Mouse (Mus musculus): ENCODE data around the gene Trpc2. TPM values are rescaled to one million over a fixed set of nuclear protein-coding genes. Genes with fewer than 3 reads are reported as not detected.

The Trpc2 gene
- polyA plus RNA-seq, 1 experiment from 2014 or later = not detected

GRCm38 (mm10) chr7:102137898-102138297 lies 55.0 kb downstream of the Trpc2 start:
- 97% methylated on average over 5 of the region's 5 CpGs for WGBS
- no peaks in the 10 kb centered on the region for H3K27me3 ChIP-seq (ENCODE audit: control insufficient read depth, insufficient read depth, low read length)
- H3K4me3 ChIP-seq (ENCODE audit: low read depth, low read length) = no peak overlapping the region
- H3K36me3 ChIP-seq (ENCODE audit: control insufficient read depth, insufficient read depth, low read length) = peaks cover 19% of the 10 kb centered on the region
- H3K9ac ChIP-seq (ENCODE audit: low read length) = no peak overlapping the region
- no peaks in the 10 kb centered on the region for H3K4me1 ChIP-seq (ENCODE audit: control insufficient read depth, insufficient read depth, low read length)
- H3K9me3 ChIP-seq (ENCODE audit: control insufficient read depth, low read length) = no peaks in the 10 kb centered on the region
- no peak overlapping the region for H3K27ac ChIP-seq (ENCODE audit: low read depth, low read length)
- ATAC-seq (ENCODE audit: insufficient read depth, low FRiP score, low TSS enrichment) (no peak), DNase-seq (ENCODE audit: low spot score) (no peak)
- H3K4me2 ChIP-seq (ENCODE audit: low read depth) = no peak overlapping the region

Other genes starting within 250 kb of the Trpc2 start
- gene Inppl1, start 244.9 kb upstream of the Trpc2 start, polyA plus RNA-seq (2014; fragmentation: Nextera tagmentation; extraction: Ambion mirVana) = 32.2 and 37.7 TPM in 2 replicates
- gene Folr2, start 225.9 kb upstream of the Trpc2 start, polyA plus RNA-seq (2014; fragmentation: Nextera tagmentation; extraction: Ambion mirVana) = 0.25 and 0.57 TPM in 2 replicates
- 79.9 and 87.3 TPM in 2 replicates for gene Anapc15, start 219.4 kb upstream of the Trpc2 start, polyA plus RNA-seq (2014; fragmentation: Nextera tagmentation; extraction: Ambion mirVana)
- 0.49 and 0.91 TPM in 2 replicates for gene Folr1, start 212.3 kb upstream of the Trpc2 start, polyA plus RNA-seq (2014; fragmentation: Nextera tagmentation; extraction: Ambion mirVana)
- gene Lamtor1, start 177.2 kb upstream of the Trpc2 start, polyA plus RNA-seq (2014; fragmentation: Nextera tagmentation; extraction: Ambion mirVana) = 134 and 144 TPM in 2 replicates
- 0.53 and 1.0 TPM in 2 replicates for gene Tomt, start 176.8 kb upstream of the Trpc2 start, polyA plus RNA-seq (2014; fragmentation: Nextera tagmentation; extraction: Ambion mirVana)
- gene Lrrc51, start 149.2 kb upstream of the Trpc2 start, polyA plus RNA-seq (2014; fragmentation: Nextera tagmentation; extraction: Ambion mirVana) = 7.9 and 8.8 TPM in 2 replicates
- gene Numa1, start 149.0 kb upstream of the Trpc2 start, polyA plus RNA-seq (2014; fragmentation: Nextera tagmentation; extraction: Ambion mirVana) = 89.9 and 102 TPM in 2 replicates
- gene Il18bp, start 64.4 kb upstream of the Trpc2 start, polyA plus RNA-seq (2014; fragmentation: Nextera tagmentation; extraction: Ambion mirVana) = 3.4 TPM in 2 replicates
- 28.6 and 28.8 TPM in 2 replicates for gene Rnf121, start 17.6 kb upstream of the Trpc2 start, polyA plus RNA-seq (2014; fragmentation: Nextera tagmentation; extraction: Ambion mirVana)
- gene Xndc1, start 17.6 kb upstream of the Trpc2 start, polyA plus RNA-seq (2014; fragmentation: Nextera tagmentation; extraction: Ambion mirVana) = 20.4 and 21.5 TPM in 2 replicates
- 1.7 and 2.1 TPM in 2 replicates for gene Xntrpc, start 17.4 kb upstream of the Trpc2 start, polyA plus RNA-seq (2014; fragmentation: Nextera tagmentation; extraction: Ambion mirVana)
- 4.8 and 5.0 TPM in 2 replicates for gene Art1, start 18.6 kb downstream of the Trpc2 start, polyA plus RNA-seq (2014; fragmentation: Nextera tagmentation; extraction: Ambion mirVana)
- gene Art5, start 26.4 kb downstream of the Trpc2 start, polyA plus RNA-seq (2014; fragmentation: Nextera tagmentation; extraction: Ambion mirVana) = 3.8 and 4.7 TPM in 2 replicates
- not detected in 2 replicates for gene Chrna10, start 33.7 kb downstream of the Trpc2 start, polyA plus RNA-seq (2014; fragmentation: Nextera tagmentation; extraction: Ambion mirVana)
- gene Nup98, start 127.1 kb downstream of the Trpc2 start, polyA plus RNA-seq (2014; fragmentation: Nextera tagmentation; extraction: Ambion mirVana) = 44.5 and 45.9 TPM in 2 replicates
- gene Pgap2, start 127.1 kb downstream of the Trpc2 start, polyA plus RNA-seq (2014; fragmentation: Nextera tagmentation; extraction: Ambion mirVana) = 48.9 and 50.6 TPM in 2 replicates
- 35.1 and 38.8 TPM in 2 replicates for gene Rhog, start 172.9 kb downstream of the Trpc2 start, polyA plus RNA-seq (2014; fragmentation: Nextera tagmentation; extraction: Ambion mirVana)
- gene Stim1, start 184.7 kb downstream of the Trpc2 start, polyA plus RNA-seq (2014; fragmentation: Nextera tagmentation; extraction: Ambion mirVana) = 11.0 and 11.2 TPM in 2 replicates